Mouse (Mus musculus): Measurements from ENCODE around the gene Ptprr.

Ptprr gene

DNA sequence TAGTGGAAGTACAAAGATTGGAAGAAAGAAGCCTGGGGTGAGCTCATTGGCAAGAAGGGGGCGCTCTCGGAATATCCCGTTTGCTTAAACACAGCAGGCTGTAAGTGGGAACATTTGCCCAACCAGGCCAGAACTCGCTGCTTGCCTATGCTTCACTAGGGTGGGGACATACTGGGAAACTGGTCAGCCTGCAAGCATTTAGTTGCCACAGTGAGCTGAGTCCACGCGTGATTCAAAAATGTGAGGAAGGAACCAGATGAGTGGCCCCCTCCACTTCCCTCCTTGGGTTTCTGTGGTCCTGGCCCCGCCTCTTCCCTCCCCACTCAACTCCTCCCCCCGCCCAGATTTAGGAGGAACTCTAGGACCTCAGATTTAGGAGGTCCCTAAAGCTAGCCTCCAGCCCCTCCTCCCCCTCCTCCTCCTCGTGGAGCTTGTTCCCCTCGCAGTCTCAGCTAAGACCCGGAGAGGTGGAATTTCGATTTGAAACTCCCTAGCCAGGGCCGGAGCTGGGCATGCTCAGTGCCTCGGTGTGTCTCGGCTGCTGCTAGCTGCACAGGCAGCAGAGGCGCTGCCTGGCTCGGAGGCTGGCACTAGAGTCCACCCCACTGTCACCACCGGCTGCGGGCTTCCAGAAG is at the start of gene Ptprr:
Ptprr (plus strand) TSS at position 369 of the 635 bp plus-strand sequence.
- DNase-seq (ENCODE audit: low read depth, low spot score): peak; percentile 90

- DNase-seq (ENCODE audit: low read depth, low spot score): no peak
These were observed 41.7 kb upstream of the Ptprr start for GRCm38 (mm10) chr10:115976345-115976744.

DNA sequence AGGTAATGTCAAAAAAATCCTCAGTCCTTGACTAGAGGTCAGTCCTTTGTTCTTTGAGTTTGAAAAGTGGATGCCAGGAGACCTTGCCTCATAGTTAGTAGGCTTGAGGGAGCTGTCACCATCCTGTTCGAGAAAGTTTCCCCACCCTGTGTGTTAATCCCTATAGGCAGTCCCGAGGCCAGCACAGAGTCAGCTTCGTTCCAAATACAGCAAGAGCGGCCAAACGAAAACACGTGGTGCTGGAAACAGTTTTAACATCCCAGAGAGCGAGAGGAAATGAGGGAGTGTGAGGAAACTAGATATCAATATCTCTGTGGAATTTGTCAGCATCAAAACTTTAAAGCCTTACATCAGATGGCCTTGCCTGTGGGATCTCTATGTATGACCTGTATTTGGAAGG is 39.0 kb upstream of the Ptprr start:
- no peak for DNase-seq (ENCODE audit: low read depth, low spot score)

GRCm38 (mm10) chr10:115980018-115980417 is 38.0 kb upstream of the Ptprr start:
- no peak for DNase-seq (ENCODE audit: low read depth, low spot score)

GRCm38 (mm10) chr10:115984308-115984707 is 33.7 kb upstream of the Ptprr start:
- DNase-seq (ENCODE audit: low read depth, low spot score): no peak

GRCm38 (mm10) chr10:116001838-116002237 is 16.2 kb upstream of the Ptprr start:
- DNase-seq (ENCODE audit: low read depth, low spot score): no peak

GRCm38 (mm10) chr10:116006675-116007074 is 11.3 kb upstream of the Ptprr start:
- DNase-seq (ENCODE audit: low read depth, low spot score): no peak

DNA sequence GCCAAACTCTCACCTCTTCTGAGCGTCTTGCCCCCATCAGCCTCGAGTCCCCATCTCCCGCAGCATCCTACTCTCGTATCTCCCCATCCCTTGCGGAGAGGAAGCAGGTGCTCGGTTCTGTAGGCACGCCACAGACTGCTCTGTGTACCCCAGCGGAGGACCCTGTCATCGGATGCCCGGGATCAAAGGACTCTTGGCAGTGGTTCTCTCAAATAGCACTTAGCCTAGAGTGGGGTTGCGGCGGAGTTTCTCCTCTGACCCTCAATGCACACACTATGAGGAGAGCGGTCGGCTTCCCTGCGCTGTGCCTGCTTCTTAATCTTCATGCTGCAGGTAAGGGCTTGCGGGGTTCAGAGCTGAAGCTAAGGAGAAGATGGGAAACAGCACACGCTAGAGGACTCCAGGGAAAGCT is 473 bp downstream of the Ptprr start:
- DNase-seq (ENCODE audit: low read depth, low spot score): no peak

GRCm38 (mm10) chr10:116019086-116019860 is 1.3 kb downstream of the Ptprr start:
- peak; percentile 79 for DNase-seq (ENCODE audit: low read depth, low spot score)

DNA sequence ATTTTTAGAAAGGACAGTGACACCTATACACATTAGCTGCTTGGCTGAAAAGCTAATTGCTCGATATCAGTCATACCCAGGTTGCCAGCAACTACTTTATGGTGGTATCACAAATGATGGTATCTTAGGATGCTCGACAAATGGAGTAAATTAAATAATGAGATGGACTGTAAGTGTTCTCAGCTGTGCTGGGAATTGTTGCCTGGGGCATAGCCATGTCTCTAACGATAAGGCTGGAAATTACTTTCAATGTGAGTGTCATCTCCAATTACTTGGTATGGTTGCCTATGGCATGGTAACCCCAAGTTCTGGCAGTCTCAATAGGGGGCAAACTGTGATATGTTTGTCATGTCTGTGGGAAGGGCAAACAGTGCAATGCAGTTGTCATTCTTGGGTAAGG is 3.1 kb downstream of the Ptprr start:
- DNase-seq (ENCODE audit: low read depth, low spot score): no peak

- no peak for DNase-seq (ENCODE audit: low read depth, low spot score)
These were observed 20.1 kb downstream of the Ptprr start for GRCm38 (mm10) chr10:116038150-116038549.

DNA sequence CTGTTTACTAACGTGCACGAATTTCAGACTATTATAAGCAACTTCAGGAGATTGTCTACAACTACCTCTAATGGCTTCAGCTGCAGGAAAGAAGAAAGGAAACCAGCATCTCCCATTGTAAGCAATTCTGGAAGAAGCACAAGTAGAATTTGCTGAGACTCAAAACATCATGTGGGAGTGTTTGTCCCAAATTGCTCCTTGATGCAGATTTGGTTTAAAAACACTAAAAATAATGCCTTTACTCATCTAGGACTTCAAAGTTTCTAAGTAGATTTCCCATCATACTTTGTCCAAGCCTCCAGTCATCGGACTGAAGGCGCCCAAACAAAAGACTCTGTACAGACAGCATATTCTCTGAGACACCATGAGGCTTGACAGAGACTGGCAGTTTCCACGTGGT is 57.9 kb downstream of the Ptprr start:
- DNase-seq (ENCODE audit: low read depth, low spot score): no peak

- no peak for DNase-seq (ENCODE audit: low read depth, low spot score)
These were observed 60.6 kb downstream of the Ptprr start for GRCm38 (mm10) chr10:116078636-116079035.

GRCm38 (mm10) chr10:116079396-116079795 is 61.4 kb downstream of the Ptprr start:
- peak; percentile 62 for DNase-seq (ENCODE audit: low read depth, low spot score)

DNA sequence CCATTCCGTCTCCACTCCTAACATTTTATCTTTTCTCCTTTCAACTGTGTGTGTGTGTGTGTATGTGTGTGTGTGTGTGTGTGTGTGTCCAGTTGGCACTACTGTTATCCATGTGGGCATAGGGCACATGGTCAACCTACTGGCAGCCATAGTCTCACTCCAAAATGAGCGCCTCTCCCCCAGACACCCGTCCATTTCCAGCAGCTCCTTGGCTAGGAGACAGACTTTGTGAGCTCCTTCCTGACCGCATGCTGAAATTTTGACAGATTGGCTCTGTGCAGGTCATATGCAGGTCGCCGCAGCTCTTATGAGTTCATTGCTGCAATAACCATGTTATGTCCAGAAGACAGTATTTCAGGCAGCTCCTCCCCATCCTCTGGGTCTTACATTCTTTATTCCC is 62.8 kb downstream of the Ptprr start:
- DNase-seq (ENCODE audit: low read depth, low spot score): no peak

- peak; percentile 13 for DNase-seq (ENCODE audit: low read depth, low spot score)
These were observed 66.0 kb downstream of the Ptprr start for GRCm38 (mm10) chr10:116083965-116084364.

DNA sequence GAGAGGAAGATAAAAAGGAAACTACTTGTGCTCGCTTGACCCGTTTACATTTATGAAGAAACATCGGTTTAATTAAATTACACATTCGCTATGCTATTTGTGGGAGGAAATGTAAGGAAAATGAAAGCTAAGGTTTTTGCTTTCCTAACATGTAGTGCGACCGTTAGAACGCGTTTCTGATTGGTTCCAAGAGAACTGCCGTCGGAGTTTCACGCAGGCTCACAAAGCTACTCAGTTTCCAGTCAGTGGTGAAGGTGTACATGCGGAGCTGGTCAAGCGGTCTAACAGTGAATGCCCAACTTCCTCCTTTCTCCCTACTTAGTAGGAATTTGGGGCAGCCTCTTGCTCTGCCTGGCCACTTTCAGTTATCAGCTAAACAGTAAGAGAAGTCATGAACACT is 78.5 kb downstream of the Ptprr start:
- DNase-seq (ENCODE audit: low read depth, low spot score): no peak

DNA sequence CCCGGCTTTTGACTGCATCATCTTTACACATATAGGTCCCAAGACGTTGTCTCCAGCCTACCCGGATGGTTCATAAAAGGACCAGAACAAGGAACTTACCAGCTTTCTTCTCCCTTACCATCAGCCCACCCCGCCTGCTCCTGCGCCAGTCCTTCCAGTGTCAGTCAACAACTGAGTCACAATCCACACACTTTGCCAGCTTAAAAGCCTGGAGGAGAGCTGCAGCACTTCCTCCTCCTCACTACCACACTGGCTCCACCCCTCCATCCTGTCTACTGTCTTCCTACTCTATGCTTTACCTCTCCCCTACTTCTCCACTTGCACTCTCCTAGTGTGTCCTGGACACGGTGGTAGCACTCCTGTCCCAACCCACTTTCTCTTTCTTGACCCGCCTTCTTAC is 80.5 kb downstream of the Ptprr start:
- DNase-seq (ENCODE audit: low read depth, low spot score): no peak

- DNase-seq (ENCODE audit: low read depth, low spot score): no peak
These were observed 90.2 kb downstream of the Ptprr start for GRCm38 (mm10) chr10:116108176-116108575.

DNA sequence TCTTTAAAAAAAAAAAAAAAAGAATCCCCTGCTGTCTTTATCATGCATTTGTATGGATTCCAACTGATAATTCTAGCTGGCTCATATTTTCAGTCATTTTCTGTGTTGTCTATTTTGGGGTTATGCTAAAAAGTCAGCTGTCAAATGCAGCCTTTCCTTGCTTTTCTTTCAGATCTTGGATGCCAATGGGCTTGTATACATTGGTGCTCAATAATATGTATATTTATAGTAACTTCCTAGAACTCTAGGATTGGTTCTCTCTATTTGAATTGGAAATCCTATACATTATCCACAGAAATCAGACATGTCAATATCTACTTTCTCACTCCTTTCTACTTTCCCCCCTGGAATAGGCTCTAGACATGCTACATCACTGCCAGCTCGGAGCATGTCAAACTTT is 90.7 kb downstream of the Ptprr start:
- DNase-seq (ENCODE audit: low read depth, low spot score): no peak

DNA sequence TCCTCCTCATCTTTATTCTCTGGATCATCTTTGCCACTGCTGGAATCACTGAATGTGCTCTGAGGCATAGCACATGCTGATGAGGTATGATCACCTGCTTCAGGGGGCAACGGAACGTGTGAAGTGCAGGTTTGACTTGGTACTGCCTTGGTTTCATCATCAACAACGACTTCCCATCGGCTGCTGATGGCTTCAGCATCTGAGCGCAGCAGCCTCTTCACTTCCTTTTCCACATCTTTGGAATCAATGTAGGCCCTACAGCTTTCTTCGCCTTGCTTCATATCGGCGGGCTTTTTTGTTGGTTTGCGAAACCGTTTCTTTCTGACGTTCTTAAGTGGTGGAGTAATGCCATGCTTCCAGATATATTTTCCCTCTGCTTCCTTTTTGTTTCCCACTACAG is 94.9 kb downstream of the Ptprr start:
- no peak for DNase-seq (ENCODE audit: low read depth, low spot score)

GRCm38 (mm10) chr10:116113867-116114474 is 96.0 kb downstream of the Ptprr start, which contains the start of gene 4933416C03Rik:
4933416C03Rik (minus strand) TSS chr10:116113917.
- peak; percentile 19 for DNase-seq (ENCODE audit: low read depth, low spot score)

Data from R1 (cell line).